Mouse (Mus musculus): ENCODE results near the gene Flad1. TPM values are rescaled to one million over a fixed set of nuclear protein-coding genes. Genes with fewer than 3 reads are reported as not detected.

Flad1 gene
- polyA plus RNA-seq, 1 experiment, result 67.6 TPM

- peaks cover 1% of the 10 kb centered on the region; the same call in 1 of the 2 replicates for H3K36me3 ChIP-seq (ENCODE audit: control insufficient read depth, insufficient read depth, low read length)
Observed at GRCm38 (mm10) chr3:89416158-89416557, 4.5 kb upstream of the Flad1 start.

GRCm38 (mm10) chr3:89410864-89411263 lies 806 bp downstream of the Flad1 start:
- H3K4me3 ChIP-seq (ENCODE audit: control insufficient read depth, low read depth, low read length), result peak overlapping the region; percentile 97
- peak overlapping the region; percentile 80; the same call in 1 of the 2 replicates for H3K27ac ChIP-seq (ENCODE audit: control insufficient read depth, insufficient read depth, low read depth, low read length)
- H3K27me3 ChIP-seq (ENCODE audit: control insufficient read depth, insufficient read depth, low read length), result no peaks in the 10 kb centered on the region
- TF ChIP-seq POLR2A (IDR thresholded peaks at IDR 0.05; ENCODE audit: control insufficient read depth, low read depth, low read length), result no peak
- TF ChIP-seq CTCF (IDR thresholded peaks at IDR 0.05; ENCODE audit: control insufficient read depth, insufficient read depth, insufficient replicate concordance, low read depth, low read length), result no peak
- H3K4me1 ChIP-seq (ENCODE audit: control insufficient read depth, insufficient read depth, low read length), result peaks cover 11% of the 10 kb centered on the region
- H3K36me3 ChIP-seq (ENCODE audit: control insufficient read depth, insufficient read depth, low read length), result peaks cover 1% of the 10 kb centered on the region; the same call in 1 of the 2 replicates

More at GRCm38 (mm10) chr3:89416158-89416557, 4.5 kb upstream of the Flad1 start:
- TF ChIP-seq CTCF (IDR thresholded peaks at IDR 0.05; ENCODE audit: control insufficient read depth, insufficient read depth, insufficient replicate concordance, low read depth, low read length) (no peak), POLR2A (IDR thresholded peaks at IDR 0.05; ENCODE audit: control insufficient read depth, low read depth, low read length) (no peak)
- H3K4me1 ChIP-seq (ENCODE audit: control insufficient read depth, insufficient read depth, low read length), result peaks cover 15% of the 10 kb centered on the region
- no peaks in the 10 kb centered on the region for H3K27me3 ChIP-seq (ENCODE audit: control insufficient read depth, insufficient read depth, low read length)
- H3K4me3 ChIP-seq (ENCODE audit: control insufficient read depth, low read depth, low read length), result no peak overlapping the region
- no peak overlapping the region for H3K27ac ChIP-seq (ENCODE audit: control insufficient read depth, insufficient read depth, low read depth, low read length)

GRCm38 (mm10) chr3:89409701-89410100 lies 2.0 kb downstream of the Flad1 start:
- H3K4me1 ChIP-seq (ENCODE audit: control insufficient read depth, insufficient read depth, low read length), result peaks cover 11% of the 10 kb centered on the region
- no peak for TF ChIP-seq POLR2A (IDR thresholded peaks at IDR 0.05; ENCODE audit: control insufficient read depth, low read depth, low read length)
- no peak for TF ChIP-seq CTCF (IDR thresholded peaks at IDR 0.05; ENCODE audit: control insufficient read depth, insufficient read depth, insufficient replicate concordance, low read depth, low read length)
- H3K36me3 ChIP-seq (ENCODE audit: control insufficient read depth, insufficient read depth, low read length), result peaks cover under 1% of the 10 kb centered on the region; the same call in 1 of the 2 replicates
- no peak overlapping the region for H3K4me3 ChIP-seq (ENCODE audit: control insufficient read depth, low read depth, low read length)
- no peak overlapping the region for H3K27ac ChIP-seq (ENCODE audit: control insufficient read depth, insufficient read depth, low read depth, low read length)
- H3K27me3 ChIP-seq (ENCODE audit: control insufficient read depth, insufficient read depth, low read length), result no peaks in the 10 kb centered on the region

GRCm38 (mm10) chr3:89408448-89408847 lies 3.2 kb downstream of the Flad1 start:
- peaks cover 11% of the 10 kb centered on the region for H3K4me1 ChIP-seq (ENCODE audit: control insufficient read depth, insufficient read depth, low read length)
- no peak overlapping the region for H3K27ac ChIP-seq (ENCODE audit: control insufficient read depth, insufficient read depth, low read depth, low read length)
- H3K27me3 ChIP-seq (ENCODE audit: control insufficient read depth, insufficient read depth, low read length), result no peaks in the 10 kb centered on the region
- H3K36me3 ChIP-seq (ENCODE audit: control insufficient read depth, insufficient read depth, low read length), result no peaks in the 10 kb centered on the region; the same call in 1 of the 2 replicates
- TF ChIP-seq POLR2A (IDR thresholded peaks at IDR 0.05; ENCODE audit: control insufficient read depth, low read depth, low read length), result no peak
- no peak for TF ChIP-seq CTCF (IDR thresholded peaks at IDR 0.05; ENCODE audit: control insufficient read depth, insufficient read depth, insufficient replicate concordance, low read depth, low read length)
- no peak overlapping the region for H3K4me3 ChIP-seq (ENCODE audit: control insufficient read depth, low read depth, low read length)

GRCm38 (mm10) chr3:89406887-89407286 lies 4.8 kb downstream of the Flad1 start:
- Histone ChIP-seq H3K27me3 (ENCODE audit: control insufficient read depth, insufficient read depth, low read length) (no peaks in the 10 kb centered on the region), H3K4me1 (ENCODE audit: control insufficient read depth, insufficient read depth, low read length) (peaks cover 11% of the 10 kb centered on the region), H3K27ac (ENCODE audit: control insufficient read depth, insufficient read depth, low read depth, low read length) (no peak overlapping the region), H3K4me3 (ENCODE audit: control insufficient read depth, low read depth, low read length) (no peak overlapping the region), H3K36me3 (ENCODE audit: control insufficient read depth, insufficient read depth, low read length) (no peaks in the 10 kb centered on the region; the same call in 1 of the 2 replicates)
- TF ChIP-seq CTCF (IDR thresholded peaks at IDR 0.05; ENCODE audit: control insufficient read depth, insufficient read depth, insufficient replicate concordance, low read depth, low read length) (no peak), POLR2A (IDR thresholded peaks at IDR 0.05; ENCODE audit: control insufficient read depth, low read depth, low read length) (no peak)

- no peaks in the 10 kb centered on the region for H3K4me1 ChIP-seq (ENCODE audit: control insufficient read depth, insufficient read depth, low read length)
- TF ChIP-seq CTCF (IDR thresholded peaks at IDR 0.05; ENCODE audit: control insufficient read depth, insufficient read depth, insufficient replicate concordance, low read depth, low read length), result no peak
- TF ChIP-seq POLR2A (IDR thresholded peaks at IDR 0.05; ENCODE audit: control insufficient read depth, low read depth, low read length), result no peak
- H3K36me3 ChIP-seq (ENCODE audit: control insufficient read depth, insufficient read depth, low read length), result no peaks in the 10 kb centered on the region; the same call in 1 of the 2 replicates
Observed at GRCm38 (mm10) chr3:89402693-89403092, 9.0 kb downstream of the Flad1 start, which contains the start of gene Lenep. Gene Lenep (minus strand): TSS chr3:89402793.

GRCm38 (mm10) chr3:89401329-89401728 lies 10.3 kb downstream of the Flad1 start:
- no peak overlapping the region for H3K4me3 ChIP-seq (ENCODE audit: control insufficient read depth, low read depth, low read length)
- no peaks in the 10 kb centered on the region for H3K36me3 ChIP-seq (ENCODE audit: control insufficient read depth, insufficient read depth, low read length)
- peaks cover 4% of the 10 kb centered on the region; the same call in 1 of the 2 replicates for H3K4me1 ChIP-seq (ENCODE audit: control insufficient read depth, insufficient read depth, low read length)
- H3K27ac ChIP-seq (ENCODE audit: control insufficient read depth, insufficient read depth, low read depth, low read length), result no peak overlapping the region
- TF ChIP-seq POLR2A (IDR thresholded peaks at IDR 0.05; ENCODE audit: control insufficient read depth, low read depth, low read length), result no peak
- TF ChIP-seq CTCF (IDR thresholded peaks at IDR 0.05; ENCODE audit: control insufficient read depth, insufficient read depth, insufficient replicate concordance, low read depth, low read length), result no peak
- no peaks in the 10 kb centered on the region for H3K27me3 ChIP-seq (ENCODE audit: control insufficient read depth, insufficient read depth, low read length)

More at GRCm38 (mm10) chr3:89402693-89403092, 9.0 kb downstream of the Flad1 start, which contains the start of gene Lenep:
- Histone ChIP-seq H3K27ac (ENCODE audit: control insufficient read depth, insufficient read depth, low read depth, low read length) (no peak within 1 kb of the TSS), H3K27me3 (ENCODE audit: control insufficient read depth, insufficient read depth, low read length) (no peaks in the 10 kb centered on the region), H3K4me3 (ENCODE audit: control insufficient read depth, low read depth, low read length) (no peak within 1 kb of the TSS)
